Mouse (Mus musculus) kidney, postnatal 0 days (tissue): ENCODE data around the gene Prim1. TPM values are rescaled to one million over a fixed set of nuclear protein-coding genes. Genes with fewer than 3 reads are reported as not detected.
"Not testable (repeated sequence)": the region's sequence is repeated elsewhere in the genome, so short reads cannot be mapped to it uniquely, and the experiment has no call there.

ENCODE experiments used
- ATAC-seq: fragments of 200-750 bp; cut with Nextera tagmentation; replicated peaks from 2 replicates; pipeline ENCODE4 v1.8.0; 2017; ENCODE audit warnings: low read depth, moderate number of reproducible peaks, moderate TSS enrichment, moderate library complexity; ENCODE audit not compliant: low FRiP score
- DNase-seq: peaks from one replicate; pipeline ENCODE4 v3.0.0-alpha.2; 2016; ENCODE audit warnings: low spot score
- H3K27ac ChIP-seq: fragments of 300-500 bp; sonication (generic); 2 replicates; pipeline ENCODE4 v1.5.1; 2014; ENCODE audit warnings: mild to moderate bottlenecking
- H3K27me3 ChIP-seq: fragments of 300-500 bp; sonication (generic); 2 replicates; pipeline ENCODE4 v1.6.1; 2014; ENCODE audit warnings: low read length, mixed read lengths; ENCODE audit not compliant: insufficient read depth
- H3K36me3 ChIP-seq: fragments of 300-500 bp; sonication (generic); 2 replicates; pipeline ENCODE4 v1.6.1; 2014; ENCODE audit warnings: low read length, mixed read lengths; ENCODE audit not compliant: insufficient read depth
- H3K4me1 ChIP-seq: fragments of 300-500 bp; sonication (generic); replicated peaks from 2 replicates; pipeline ENCODE4 v1.6.1; 2014; ENCODE audit warnings: antibody characterized with exemption, low read length, mixed read lengths; ENCODE audit not compliant: insufficient read depth
- H3K4me2 ChIP-seq: fragments of 300-500 bp; sonication (generic); 2 replicates; pipeline ENCODE4 v1.6.1; 2014; ENCODE audit warnings: mild to moderate bottlenecking, low read length, moderate library complexity, mixed read lengths
- H3K4me3 ChIP-seq: fragments of 300-500 bp; sonication (generic); replicated peaks from 2 replicates; pipeline ENCODE4 v1.5.1; 2014; ENCODE audit warnings: low read depth, low read length
- H3K9ac ChIP-seq: fragments of 300-500 bp; sonication (generic); 2 replicates; pipeline ENCODE4 v1.6.1; 2014; ENCODE audit warnings: low read depth, low read length
- H3K9me3 ChIP-seq: fragments of 300-500 bp; sonication (generic); replicated peaks from 2 replicates; pipeline ENCODE4 v1.6.1; 2016; ENCODE audit warnings: low read length, inconsistent platforms, mixed read lengths
- CTCF ChIP-seq: IDR thresholded peaks from 2 replicates; pipeline ENCODE4 v1.5.1; 2016; ENCODE audit warnings: antibody characterized with exemption, low read depth, mild to moderate bottlenecking, moderate library complexity
- WGBS: fragments of 180-500 bp; shearing (Covaris S2); extraction: QIAGEN DNeasy Blood & Tissue Kit; methylation state at CpG from one replicate; pipeline ENCODE4 v1.1.7; 2014; 5-methylcytosine and 5-hydroxymethylcytosine counted together
- polyA plus RNA-seq: library from polyadenylated mRNA; unstranded; fragments of >200 nt; fragmentation: Nextera tagmentation; extraction: Ambion mirVana; gene quantifications from 2 replicates; pipeline ENCODE4 v1.2.1, GENCODE M21; 2015

Gene Prim1
- polyA plus RNA-seq, 1 experiment from 2014 or later = 43.9 TPM

DNA sequence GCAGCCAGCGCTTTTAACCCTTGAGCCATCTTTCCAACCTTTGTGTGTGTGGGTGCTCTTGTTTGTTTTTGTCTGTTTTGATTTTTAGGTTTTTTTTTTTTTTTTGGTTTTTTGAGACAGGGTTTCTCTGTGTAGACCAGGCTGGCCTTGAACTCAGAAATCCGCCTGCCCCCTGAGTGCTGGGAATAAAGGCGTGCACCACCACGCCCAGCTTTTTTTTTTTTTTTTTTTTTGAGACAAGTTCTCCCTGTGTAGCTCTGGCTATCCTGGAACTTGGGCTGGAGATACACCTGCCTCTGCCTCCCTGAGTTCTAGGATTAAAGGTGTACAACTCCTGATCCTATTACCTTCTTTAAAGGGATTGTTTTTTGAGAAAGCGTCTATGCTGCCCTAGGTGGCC, 46.1 kb downstream of the Prim1 start:
- H3K9ac ChIP-seq = no peak overlapping the region; the same call in 1 of the 2 replicates

DNA sequence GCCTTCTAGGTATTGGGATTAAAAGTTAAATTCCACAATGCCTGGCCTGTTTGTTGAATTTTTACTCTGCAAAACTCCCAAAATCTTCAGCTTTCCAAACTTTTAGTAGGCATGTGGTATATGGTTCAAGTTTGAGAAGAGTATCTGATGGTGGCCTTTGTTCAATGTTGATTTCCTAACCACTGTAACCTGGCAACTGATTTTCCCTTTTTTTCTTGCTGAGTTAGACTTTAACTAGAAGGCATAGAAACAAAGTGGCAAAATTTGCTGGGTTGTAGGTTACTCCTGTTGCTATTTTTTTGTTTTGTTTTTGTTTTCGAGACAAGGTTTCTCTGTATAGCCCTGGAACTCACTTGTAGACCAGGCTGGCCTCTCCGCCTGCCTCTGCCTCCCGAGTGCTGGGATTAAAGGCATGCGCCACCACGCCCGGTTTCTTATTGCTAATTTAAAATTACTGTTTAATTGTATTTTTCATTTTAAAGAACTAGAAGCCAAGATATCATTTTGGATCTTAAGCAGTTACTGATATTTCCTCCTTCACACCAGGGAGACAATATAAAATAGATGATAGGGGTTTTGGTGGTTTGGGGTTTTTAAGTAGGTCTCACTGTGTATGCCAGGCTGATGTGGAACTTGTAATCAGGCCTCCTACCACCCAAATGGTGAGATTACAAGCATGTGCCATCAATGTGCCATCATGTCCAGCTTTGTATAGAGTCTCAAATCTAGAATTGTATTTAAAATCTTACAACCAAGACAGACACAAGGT, 47.4 kb downstream of the Prim1 start:
- no peak overlapping the region for H3K27ac ChIP-seq
- H3K9me3 ChIP-seq = no peaks in the 10 kb centered on the region
- no peak for TF ChIP-seq CTCF
- WGBS = 90% methylated on average over 6 of the region's 6 CpGs
- no peaks in the 10 kb centered on the region for H3K27me3 ChIP-seq
- ATAC-seq = no peak
- H3K9ac ChIP-seq = no peak overlapping the region
- H3K4me3 ChIP-seq = no peak overlapping the region
- H3K4me2 ChIP-seq = no peak overlapping the region
- DNase-seq = no peak
- H3K36me3 ChIP-seq = no peaks in the 10 kb centered on the region
- peaks cover 3% of the 10 kb centered on the region; the same call in 1 of the 2 replicates for H3K4me1 ChIP-seq

More for the DNA sequence above, 46.1 kb downstream of the Prim1 start:
- H3K27me3 ChIP-seq = no peaks in the 10 kb centered on the region
- 84% methylated on average over 5 of the region's 5 CpGs for WGBS
- peak overlapping the region; percentile 79 for H3K4me2 ChIP-seq
- no peaks in the 10 kb centered on the region for H3K9me3 ChIP-seq
- ATAC-seq (no peak), DNase-seq (no peak)
- H3K36me3 ChIP-seq = no peaks in the 10 kb centered on the region
- peak overlapping the region; percentile 89 for H3K4me3 ChIP-seq
- no peak overlapping the region for H3K27ac ChIP-seq
- TF ChIP-seq CTCF = no peak
- H3K4me1 ChIP-seq = peaks cover 3% of the 10 kb centered on the region; the same call in 1 of the 2 replicates

GRCm38 (mm10) chr10:128066072-128066471, 51.1 kb downstream of the Prim1 start:
- ATAC-seq (no peak), DNase-seq (no peak)
- Histone ChIP-seq H3K27ac (no peak overlapping the region), H3K27me3 (no peaks in the 10 kb centered on the region), H3K9me3 (no peaks in the 10 kb centered on the region), H3K4me2 (no peak overlapping the region), H3K4me1 (no peaks in the 10 kb centered on the region; the same call in 1 of the 2 replicates), H3K4me3 (no peak overlapping the region), H3K36me3 (peaks cover 11% of the 10 kb centered on the region; the same call in 1 of the 2 replicates), H3K9ac (no peak overlapping the region)
- 83% methylated on average over 5 of the region's 5 CpGs for WGBS
- 0 out of 2 replicates have a peak, but pooled peaks have one; percentile 12 for TF ChIP-seq CTCF

DNA sequence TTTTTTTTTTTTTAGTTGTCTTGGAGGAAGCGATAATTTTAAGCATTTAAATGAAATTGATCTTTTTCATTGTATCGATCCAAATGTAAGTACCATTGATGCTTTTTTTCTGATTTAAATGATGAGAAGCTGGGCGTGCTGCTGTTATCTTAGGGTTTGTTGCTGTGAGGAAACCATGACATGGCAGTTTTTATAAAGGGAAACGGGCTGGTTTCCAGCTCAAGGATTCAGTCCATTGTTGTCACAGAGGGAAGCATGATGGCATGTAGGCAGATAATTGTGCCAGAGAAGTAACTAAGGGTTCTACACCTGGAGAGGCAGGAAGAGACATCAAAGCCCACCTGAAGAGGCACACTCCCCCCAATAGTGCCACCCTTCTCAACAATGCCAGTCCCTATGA, 54.2 kb downstream of the Prim1 start:
- ATAC-seq = no peak
- H3K9ac ChIP-seq = no peak overlapping the region
- WGBS = 94% methylated on average over 4 of the region's 4 CpGs
- no peak for DNase-seq
- H3K4me3 ChIP-seq = no peak overlapping the region
- no peaks in the 10 kb centered on the region for H3K4me1 ChIP-seq
- no peak for TF ChIP-seq CTCF
- H3K4me2 ChIP-seq = no peak overlapping the region
- H3K27ac ChIP-seq = no peak overlapping the region
- H3K9me3 ChIP-seq = no peaks in the 10 kb centered on the region
- H3K36me3 ChIP-seq = peaks cover 33% of the 10 kb centered on the region
- no peaks in the 10 kb centered on the region for H3K27me3 ChIP-seq

GRCm38 (mm10) chr10:128070432-128070831, 55.5 kb downstream of the Prim1 start:
- H3K27ac ChIP-seq, ATAC-seq, H3K9me3 ChIP-seq, DNase-seq, H3K4me3 ChIP-seq, H3K4me2 ChIP-seq, H3K9ac ChIP-seq, H3K4me1 ChIP-seq, H3K27me3 ChIP-seq: not testable (repeated sequence)
- TF ChIP-seq CTCF = peak; percentile 31
- H3K36me3 ChIP-seq = peaks cover 33% of the 10 kb centered on the region
- 96% methylated on average over 2 of the region's 2 CpGs for WGBS

DNA sequence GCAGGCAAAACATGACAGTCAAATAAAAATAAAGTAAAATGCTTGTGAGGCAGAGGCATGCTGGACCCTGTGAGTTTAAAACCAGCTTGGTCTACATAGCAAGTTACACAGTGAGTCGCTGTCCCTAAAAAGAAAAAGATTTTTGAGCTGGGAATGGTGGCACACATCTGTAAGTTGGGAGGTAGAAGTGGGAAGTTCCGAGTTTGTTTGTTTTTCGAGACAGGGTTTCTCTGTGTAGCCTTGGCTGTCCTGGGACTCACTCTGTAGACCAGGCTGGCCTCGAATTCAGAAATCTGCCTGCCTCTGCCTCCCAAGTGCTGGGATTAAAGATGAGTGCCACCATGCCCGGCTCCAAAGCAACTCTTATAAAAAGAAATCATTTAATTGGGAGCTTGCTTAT, 63.3 kb downstream of the Prim1 start:
- not testable (repeated sequence) for H3K27me3 ChIP-seq, H3K36me3 ChIP-seq, H3K9ac ChIP-seq, DNase-seq, H3K9me3 ChIP-seq, H3K4me3 ChIP-seq, H3K4me2 ChIP-seq, ATAC-seq, H3K4me1 ChIP-seq, H3K27ac ChIP-seq
- WGBS = 76% methylated on average over 5 of the region's 5 CpGs

Other genes with a start within 250 kb of the Prim1 start
- gene Rdh9, start 238.8 kb upstream of the Prim1 start, polyA plus RNA-seq = not detected in 2 replicates
- gene Rdh16, start 214.0 kb upstream of the Prim1 start, polyA plus RNA-seq = 12.7 and 13.1 TPM in 2 replicates
- gene Rdh19, start 165.2 kb upstream of the Prim1 start, polyA plus RNA-seq = 11.4 and 12.6 TPM in 2 replicates
- gene Rdh16f2, start 148.7 kb upstream of the Prim1 start, polyA plus RNA-seq = 2.1 and 2.3 TPM in 2 replicates
- gene Rdh7, start 126.4 kb upstream of the Prim1 start, polyA plus RNA-seq = 0.13 and 0.21 TPM in 2 replicates
- not detected in 2 replicates for gene Sdr9c7, start 116.7 kb upstream of the Prim1 start, polyA plus RNA-seq
- gene Hsd17b6, start 7.6 kb upstream of the Prim1 start, polyA plus RNA-seq = not detected in 2 replicates
- 769 and 820 TPM in 2 replicates for gene Naca, start 20.4 kb downstream of the Prim1 start, polyA plus RNA-seq
- gene Ptges3, start 43.8 kb downstream of the Prim1 start, polyA plus RNA-seq = 467 and 468 TPM in 2 replicates
- gene Atp5b, start 68.1 kb downstream of the Prim1 start, polyA plus RNA-seq = 3,631 and 3,848 TPM in 2 replicates
- gene Baz2a, start 76.4 kb downstream of the Prim1 start, polyA plus RNA-seq = 9.8 and 11.3 TPM in 2 replicates
- gene Rbms2, start 165.1 kb downstream of the Prim1 start, polyA plus RNA-seq = 27.0 and 30.0 TPM in 2 replicates
- 0.68 and 0.79 TPM in 2 replicates for gene Gls2, start 179.3 kb downstream of the Prim1 start, polyA plus RNA-seq
- 31.5 and 35.1 TPM in 2 replicates for gene Spryd4, start 196.6 kb downstream of the Prim1 start, polyA plus RNA-seq
- not detected in 2 replicates for gene Mip, start 210.7 kb downstream of the Prim1 start, polyA plus RNA-seq
- gene Timeless, start 216.9 kb downstream of the Prim1 start, polyA plus RNA-seq = 26.4 and 33.3 TPM in 2 replicates
- 0.11 and 0.34 TPM in 2 replicates for gene Apon, start 238.9 kb downstream of the Prim1 start, polyA plus RNA-seq